Mouse (Mus musculus) neural tube, embryonic 15.5 days (tissue): ENCODE measurements around the gene Slc25a44. TPM values are rescaled to one million over a fixed set of nuclear protein-coding genes. Genes with fewer than 3 reads are reported as not detected.

Source experiments
- ATAC-seq: fragments of 200-750 bp; cut with Nextera tagmentation; 2 replicates; pipeline ENCODE4 v1.8.0; 2017; ENCODE audit warnings: mild to moderate bottlenecking, moderate TSS enrichment, moderate library complexity; ENCODE audit not compliant: low FRiP score
- H3K27ac ChIP-seq: fragments of 300-500 bp; sonication (generic); replicated peaks from 2 replicates; pipeline ENCODE4 v1.5.1; 2015; ENCODE audit warnings: mild to moderate bottlenecking, inconsistent platforms
- H3K27me3 ChIP-seq: fragments of 300-500 bp; sonication (generic); replicated peaks from 2 replicates; pipeline ENCODE4 v1.6.1; 2015; ENCODE audit warnings: inconsistent platforms
- H3K36me3 ChIP-seq: fragments of 300-500 bp; sonication (generic); 2 replicates; pipeline ENCODE4 v1.6.1; 2015; ENCODE audit warnings: inconsistent platforms
- H3K4me1 ChIP-seq: fragments of 300-500 bp; sonication (generic); 2 replicates; pipeline ENCODE4 v1.6.1; 2015; ENCODE audit warnings: inconsistent platforms
- H3K4me2 ChIP-seq: fragments of 300-500 bp; sonication (generic); 2 replicates; pipeline ENCODE4 v1.6.1; 2015; ENCODE audit warnings: inconsistent platforms, mild to moderate bottlenecking, moderate library complexity
- H3K4me3 ChIP-seq: fragments of 300-500 bp; sonication (generic); replicated peaks from 2 replicates; pipeline ENCODE4 v1.5.1; 2015; ENCODE audit warnings: mild to moderate bottlenecking, inconsistent platforms
- H3K9ac ChIP-seq: fragments of 300-500 bp; sonication (generic); replicated peaks from 2 replicates; pipeline ENCODE4 v1.6.1; 2015; ENCODE audit warnings: mild to moderate bottlenecking, inconsistent platforms
- H3K9me3 ChIP-seq: fragments of 300-500 bp; sonication (generic); replicated peaks from 2 replicates; pipeline ENCODE4 v1.6.1; 2016; ENCODE audit warnings: inconsistent platforms
- WGBS: fragments of 180-500 bp; shearing (Covaris S2); methylation state at CpG from one replicate; pipeline ENCODE4 v1.1.7; 2015; ENCODE audit warnings: mixed read lengths; 5-methylcytosine and 5-hydroxymethylcytosine counted together
- polyA plus RNA-seq: library from polyadenylated mRNA; unstranded; fragments of >200 nt; fragmentation: Nextera tagmentation; extraction: Ambion mirVana; gene quantifications from 2 replicates; pipeline ENCODE4 v1.2.1, GENCODE M21; 2015

The Slc25a44 gene
- polyA plus RNA-seq, 1 experiment from 2014 or later, result 36.4 TPM

DNA sequence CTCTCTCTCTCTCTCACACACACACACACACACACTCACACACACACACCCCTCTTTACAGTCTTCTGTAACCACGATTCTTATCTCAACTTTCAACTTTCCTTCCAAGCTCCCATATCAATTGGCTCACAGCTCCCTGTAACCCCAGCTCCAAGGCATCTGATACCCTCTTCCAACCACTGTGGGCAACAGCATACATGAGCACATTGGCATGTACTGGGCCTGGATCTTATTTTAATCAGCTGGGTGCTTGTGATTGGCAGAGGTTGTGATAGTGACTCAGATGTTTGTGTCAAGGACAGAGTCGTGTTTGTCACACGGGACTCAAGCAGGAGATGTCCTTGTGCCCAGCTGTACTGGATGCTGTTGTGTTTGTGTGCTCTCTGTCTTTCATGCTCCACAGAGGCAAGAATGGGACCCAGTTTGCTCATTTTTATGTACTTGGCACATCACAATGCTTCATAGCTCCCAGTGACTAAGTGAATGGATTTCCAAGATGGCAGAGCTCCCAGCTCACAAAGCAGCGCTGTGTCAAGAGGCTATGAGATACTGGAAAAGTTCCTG lies 2.5 kb upstream of the Slc25a44 start:
- H3K4me2 ChIP-seq, result no peak overlapping the region
- ATAC-seq, result no peak
- WGBS, result 93% methylated on average over 4 of the region's 4 CpGs
- no peaks in the 10 kb centered on the region for H3K9me3 ChIP-seq
- no peaks in the 10 kb centered on the region for H3K27me3 ChIP-seq
- H3K4me3 ChIP-seq, result no peak overlapping the region
- peaks cover 26% of the 10 kb centered on the region for H3K4me1 ChIP-seq
- H3K27ac ChIP-seq, result no peak overlapping the region
- no peak overlapping the region for H3K9ac ChIP-seq
- no peaks in the 10 kb centered on the region for H3K36me3 ChIP-seq

DNA sequence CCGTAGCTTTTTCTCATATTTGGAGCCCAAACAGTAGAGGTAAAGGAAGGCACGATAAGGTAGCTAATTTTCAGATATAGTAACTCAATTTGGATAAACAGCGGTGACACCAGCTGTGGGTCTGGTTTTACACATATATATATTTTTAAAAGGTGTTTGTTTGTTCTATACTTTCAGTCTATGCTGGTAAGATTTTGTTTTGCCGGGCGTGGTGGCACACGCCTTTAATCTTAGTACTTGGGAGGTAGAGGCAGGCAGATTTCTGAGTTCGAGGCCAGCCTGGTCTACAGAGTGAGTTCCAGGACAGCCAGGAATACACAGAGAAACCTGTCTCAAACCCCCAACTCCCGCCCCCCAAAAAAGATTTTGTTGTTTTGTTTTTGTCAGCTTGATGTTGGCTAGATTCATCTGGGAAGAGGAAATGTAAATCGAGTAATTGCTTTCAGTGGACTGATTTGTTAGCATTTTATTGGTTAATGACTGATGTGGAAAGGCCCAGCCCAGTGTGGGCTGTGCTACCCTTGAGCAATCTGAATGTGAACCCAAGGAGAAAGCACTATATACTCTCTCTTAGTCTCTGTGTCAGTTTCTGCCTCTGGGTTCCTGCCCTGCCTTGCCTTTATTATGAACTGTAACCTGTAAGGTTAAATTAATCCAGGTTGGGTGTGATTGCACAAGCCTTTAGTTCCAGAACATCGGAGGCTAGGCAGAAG lies 925 bp upstream of the Slc25a44 start:
- Histone ChIP-seq H3K27ac (no peak overlapping the region), H3K4me2 (peak overlapping the region; percentile 82; the same call in 1 of the 2 replicates), H3K36me3 (peaks cover 6% of the 10 kb centered on the region; the same call in 1 of the 2 replicates), H3K4me3 (no peak overlapping the region), H3K4me1 (peaks cover 38% of the 10 kb centered on the region), H3K9ac (no peak overlapping the region), H3K9me3 (no peaks in the 10 kb centered on the region), H3K27me3 (no peaks in the 10 kb centered on the region)
- ATAC-seq, result no peak
- 82% methylated on average over 10 of the region's 10 CpGs for WGBS

DNA sequence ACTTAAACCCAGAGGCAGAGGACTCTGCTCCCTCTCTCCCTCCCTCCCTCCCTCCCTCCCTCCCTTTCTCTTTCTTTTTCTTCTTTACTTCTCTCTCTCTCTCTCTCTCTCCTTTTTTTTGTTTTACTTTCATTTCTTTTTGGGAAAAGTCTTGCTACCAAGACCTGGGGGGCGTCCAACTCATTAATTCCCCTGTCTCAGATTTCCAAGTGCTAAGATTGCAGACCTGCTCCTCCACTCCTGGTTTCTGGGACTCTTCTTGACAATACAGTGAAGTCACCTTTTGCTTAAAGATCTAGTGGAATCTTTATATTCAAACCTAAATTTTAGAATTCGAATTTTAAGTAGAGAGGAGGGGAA lies 371 bp upstream of the Slc25a44 start:
- H3K36me3 ChIP-seq, result peaks cover 12% of the 10 kb centered on the region
- peak overlapping the region; percentile 82 for H3K4me2 ChIP-seq
- H3K9ac ChIP-seq, result no peak overlapping the region; the same call in 1 of the 2 replicates
- no peak overlapping the region for H3K27ac ChIP-seq
- WGBS, result 7% methylated on average over 2 of the region's 2 CpGs
- H3K4me1 ChIP-seq, result peaks cover 42% of the 10 kb centered on the region
- H3K4me3 ChIP-seq, result peak overlapping the region; percentile 86
- H3K9me3 ChIP-seq, result no peaks in the 10 kb centered on the region
- ATAC-seq, result no peak
- H3K27me3 ChIP-seq, result no peaks in the 10 kb centered on the region

DNA sequence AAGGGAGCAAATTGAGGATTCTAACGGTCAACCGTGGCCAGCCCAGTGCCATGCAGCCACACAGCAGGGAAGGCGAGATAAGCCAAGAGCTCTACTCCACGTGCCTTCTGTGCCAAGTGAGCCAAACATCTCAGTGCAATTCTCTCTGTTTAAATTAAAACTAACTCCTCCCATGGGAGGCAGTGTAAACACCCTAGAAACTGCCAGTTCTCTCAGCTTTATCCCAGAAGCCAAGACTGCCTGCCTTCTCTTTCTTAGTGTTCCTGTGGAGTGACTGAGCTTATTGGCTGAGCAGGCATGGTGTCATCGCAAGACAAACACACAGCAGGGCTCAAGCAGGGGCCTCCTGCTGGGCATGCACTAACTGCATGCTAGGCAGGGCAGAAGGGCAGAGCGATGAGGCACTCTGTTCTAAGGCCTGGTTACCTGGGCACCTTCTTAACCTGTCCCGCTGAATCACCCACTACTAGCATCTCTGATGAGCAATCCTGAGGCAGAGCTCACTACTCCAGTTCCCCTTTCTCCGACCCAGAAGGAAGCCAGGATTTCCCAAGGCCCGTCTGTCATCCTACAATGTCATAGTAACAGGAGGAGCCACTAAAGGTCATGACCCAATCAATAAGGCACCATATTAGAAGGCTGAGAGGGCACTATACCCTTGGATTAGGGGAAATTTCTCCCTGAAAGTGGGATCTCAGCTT lies 2.8 kb downstream of the Slc25a44 start:
- Histone ChIP-seq H3K4me2 (peak overlapping the region; percentile 41), H3K9ac (0 out of 2 replicates have a peak overlapping the region, but pooled peaks have one; percentile 10), H3K27me3 (no peaks in the 10 kb centered on the region), H3K36me3 (peaks cover 39% of the 10 kb centered on the region), H3K9me3 (no peaks in the 10 kb centered on the region), H3K27ac (peak overlapping the region; percentile 69), H3K4me3 (peak overlapping the region; percentile 9; the same call in 1 of the 2 replicates), H3K4me1 (peaks cover 63% of the 10 kb centered on the region)
- no peak for ATAC-seq
- WGBS, result 28% methylated on average over 9 of the region's 9 CpGs

DNA sequence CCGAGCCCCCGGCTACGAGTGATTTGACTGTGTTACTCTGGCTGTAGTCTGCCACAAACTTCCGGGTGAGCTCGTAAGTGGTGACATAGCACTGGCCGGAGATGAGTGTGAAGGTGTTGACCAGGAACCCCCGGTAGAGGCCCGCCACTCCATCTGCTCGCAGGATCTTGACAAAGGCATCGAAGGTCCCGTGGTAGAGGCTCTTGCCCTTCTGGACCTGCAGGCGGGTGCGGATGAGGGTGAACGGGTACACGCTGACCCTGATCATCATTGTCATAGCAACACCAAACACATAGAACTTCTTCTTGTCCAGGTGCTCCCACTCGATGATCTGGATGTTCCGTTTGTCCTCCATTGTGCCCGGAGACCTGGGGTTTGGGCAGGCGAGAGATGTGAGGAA lies 4.2 kb downstream of the Slc25a44 start:
- H3K4me3 ChIP-seq, result no peak overlapping the region
- H3K9me3 ChIP-seq, result no peaks in the 10 kb centered on the region
- no peak for ATAC-seq
- no peaks in the 10 kb centered on the region for H3K27me3 ChIP-seq
- no peak overlapping the region for H3K27ac ChIP-seq
- H3K4me1 ChIP-seq, result peaks cover 63% of the 10 kb centered on the region
- peaks cover 51% of the 10 kb centered on the region for H3K36me3 ChIP-seq
- no peak overlapping the region for H3K4me2 ChIP-seq
- 95% methylated on average over 19 of the region's 19 CpGs for WGBS
- H3K9ac ChIP-seq, result no peak overlapping the region

DNA sequence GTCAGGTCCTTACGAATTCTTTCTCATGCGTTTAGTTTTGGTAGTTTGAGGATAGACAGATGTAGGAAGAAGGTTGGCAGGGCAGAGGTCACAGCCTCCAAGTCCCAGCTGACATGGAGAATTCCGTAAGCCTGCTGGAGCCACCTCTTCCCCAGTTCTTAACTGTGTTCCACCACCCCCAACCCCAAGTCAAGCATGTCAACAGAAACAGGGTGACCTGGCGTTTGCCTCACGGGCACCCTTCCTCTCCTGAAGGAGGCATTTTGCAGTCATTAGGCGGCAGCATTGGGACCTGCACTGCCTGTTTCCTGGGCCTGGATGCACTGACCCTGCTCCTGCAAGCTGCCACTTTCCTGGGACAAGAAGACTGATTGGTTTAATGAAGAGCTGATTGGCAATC lies 6.9 kb downstream of the Slc25a44 start:
- Histone ChIP-seq H3K4me2 (no peak overlapping the region), H3K9ac (no peak overlapping the region), H3K4me1 (peaks cover 44% of the 10 kb centered on the region), H3K36me3 (peaks cover 70% of the 10 kb centered on the region), H3K9me3 (no peaks in the 10 kb centered on the region), H3K27me3 (no peaks in the 10 kb centered on the region), H3K27ac (no peak overlapping the region), H3K4me3 (no peak overlapping the region)
- WGBS, result 85% methylated on average over 6 of the region's 6 CpGs
- ATAC-seq, result no peak

DNA sequence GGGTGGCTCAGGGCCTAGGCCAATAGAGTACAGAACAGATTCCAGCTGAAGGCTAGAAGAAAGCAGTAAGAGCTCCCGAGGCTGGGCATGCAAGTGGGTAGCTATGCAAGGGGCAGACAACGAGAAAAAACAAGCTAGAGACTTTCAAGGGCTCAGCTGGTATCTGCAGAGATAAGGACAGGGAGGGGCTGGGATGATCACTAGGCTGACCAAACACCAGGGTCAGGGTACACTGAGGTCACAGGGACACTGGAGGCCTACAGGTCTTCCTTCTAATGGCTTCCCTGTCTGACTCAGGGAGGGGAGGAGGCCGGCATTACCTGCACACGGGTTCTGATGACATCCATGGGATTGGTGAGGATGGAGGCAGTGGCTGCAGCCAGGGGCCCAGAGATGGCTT lies 9.3 kb downstream of the Slc25a44 start:
- Histone ChIP-seq H3K4me2 (no peak overlapping the region), H3K36me3 (peaks cover 80% of the 10 kb centered on the region), H3K27ac (no peak overlapping the region), H3K9ac (no peak overlapping the region), H3K27me3 (no peaks in the 10 kb centered on the region), H3K4me3 (no peak overlapping the region), H3K9me3 (no peaks in the 10 kb centered on the region), H3K4me1 (peaks cover 29% of the 10 kb centered on the region)
- ATAC-seq, result no peak
- 89% methylated on average over 4 of the region's 4 CpGs for WGBS

DNA sequence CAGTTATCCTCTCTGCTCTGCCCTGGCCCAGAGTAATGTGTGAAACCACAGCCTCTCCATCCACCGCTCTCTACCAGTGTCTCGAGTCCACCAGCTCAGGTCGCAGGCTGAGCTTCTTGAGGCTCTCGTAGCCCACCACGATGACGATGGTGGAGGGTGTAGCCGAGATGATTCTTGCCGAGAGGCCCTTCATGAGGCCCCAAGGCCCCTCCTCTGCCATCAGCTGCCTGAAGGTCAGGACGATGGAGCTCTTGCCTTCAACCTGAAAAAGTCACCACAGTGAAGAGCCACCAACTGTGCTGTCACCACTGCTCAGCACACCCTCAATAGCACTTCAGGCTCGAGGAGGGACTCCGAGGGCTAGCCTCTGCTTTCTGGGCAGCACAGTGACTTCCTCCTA lies 12.3 kb downstream of the Slc25a44 start:
- ATAC-seq, result no peak
- Histone ChIP-seq H3K27ac (no peak overlapping the region), H3K36me3 (peaks cover 51% of the 10 kb centered on the region), H3K4me2 (no peak overlapping the region), H3K4me1 (peaks cover 21% of the 10 kb centered on the region), H3K4me3 (no peak overlapping the region), H3K9me3 (no peaks in the 10 kb centered on the region), H3K9ac (no peak overlapping the region), H3K27me3 (no peaks in the 10 kb centered on the region)
- 90% methylated on average over 11 of the region's 11 CpGs for WGBS

DNA sequence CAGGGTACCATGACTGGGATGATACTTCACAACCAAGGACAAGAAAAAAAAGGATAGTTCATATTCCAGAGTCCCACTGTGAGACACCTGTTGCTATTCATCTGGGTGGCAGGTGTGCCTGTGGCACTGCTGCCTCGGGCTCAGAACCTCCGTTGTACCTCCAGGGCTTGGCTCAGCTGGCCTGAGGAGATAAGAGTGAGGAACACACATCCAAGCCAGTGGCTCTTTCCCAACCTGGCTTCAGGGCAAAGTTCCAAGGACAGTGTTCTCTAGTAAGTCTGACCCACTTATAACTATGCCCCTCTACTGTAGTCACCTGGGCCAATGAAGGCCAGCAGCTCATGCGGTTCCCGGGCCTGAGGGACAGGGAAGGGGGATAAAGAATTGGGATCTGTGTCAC lies 13.3 kb downstream of the Slc25a44 start:
- no peak overlapping the region for H3K4me3 ChIP-seq
- H3K4me1 ChIP-seq, result peaks cover 27% of the 10 kb centered on the region
- no peak overlapping the region for H3K27ac ChIP-seq
- H3K9me3 ChIP-seq, result no peaks in the 10 kb centered on the region
- no peaks in the 10 kb centered on the region for H3K27me3 ChIP-seq
- WGBS, result 87% methylated on average over 4 of the region's 4 CpGs
- no peak for ATAC-seq
- no peak overlapping the region for H3K4me2 ChIP-seq
- H3K9ac ChIP-seq, result no peak overlapping the region
- peaks cover 46% of the 10 kb centered on the region for H3K36me3 ChIP-seq

DNA sequence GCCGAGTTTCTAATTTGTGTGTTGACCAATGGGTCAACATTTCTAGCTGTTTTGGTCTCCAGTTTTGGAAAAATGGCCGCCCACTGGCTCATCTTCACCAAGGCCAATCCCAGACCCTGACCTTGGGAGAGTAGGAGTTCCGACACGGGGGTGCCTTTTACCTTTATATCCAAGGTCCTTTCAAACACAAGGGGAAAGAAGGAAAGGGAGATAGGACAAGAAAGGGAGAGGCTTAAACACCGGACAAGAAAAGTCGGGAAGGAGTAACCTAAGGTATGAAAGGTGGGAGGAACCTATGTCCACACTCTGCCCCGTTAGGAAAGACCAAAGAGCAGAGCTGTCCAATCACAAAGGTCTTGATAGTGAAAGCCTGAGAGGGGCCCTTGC lies 14.3 kb downstream of the Slc25a44 start:
- WGBS, result 24% methylated on average over 7 of the region's 7 CpGs
- ATAC-seq, result no peak
- Histone ChIP-seq H3K4me2 (peak overlapping the region; percentile 84), H3K4me3 (peak overlapping the region; percentile 59), H3K36me3 (peaks cover 36% of the 10 kb centered on the region), H3K27ac (peak overlapping the region; percentile 87), H3K9ac (peak overlapping the region; percentile 74; the same call in 1 of the 2 replicates), H3K4me1 (peaks cover 27% of the 10 kb centered on the region), H3K9me3 (no peaks in the 10 kb centered on the region), H3K27me3 (no peaks in the 10 kb centered on the region)

DNA sequence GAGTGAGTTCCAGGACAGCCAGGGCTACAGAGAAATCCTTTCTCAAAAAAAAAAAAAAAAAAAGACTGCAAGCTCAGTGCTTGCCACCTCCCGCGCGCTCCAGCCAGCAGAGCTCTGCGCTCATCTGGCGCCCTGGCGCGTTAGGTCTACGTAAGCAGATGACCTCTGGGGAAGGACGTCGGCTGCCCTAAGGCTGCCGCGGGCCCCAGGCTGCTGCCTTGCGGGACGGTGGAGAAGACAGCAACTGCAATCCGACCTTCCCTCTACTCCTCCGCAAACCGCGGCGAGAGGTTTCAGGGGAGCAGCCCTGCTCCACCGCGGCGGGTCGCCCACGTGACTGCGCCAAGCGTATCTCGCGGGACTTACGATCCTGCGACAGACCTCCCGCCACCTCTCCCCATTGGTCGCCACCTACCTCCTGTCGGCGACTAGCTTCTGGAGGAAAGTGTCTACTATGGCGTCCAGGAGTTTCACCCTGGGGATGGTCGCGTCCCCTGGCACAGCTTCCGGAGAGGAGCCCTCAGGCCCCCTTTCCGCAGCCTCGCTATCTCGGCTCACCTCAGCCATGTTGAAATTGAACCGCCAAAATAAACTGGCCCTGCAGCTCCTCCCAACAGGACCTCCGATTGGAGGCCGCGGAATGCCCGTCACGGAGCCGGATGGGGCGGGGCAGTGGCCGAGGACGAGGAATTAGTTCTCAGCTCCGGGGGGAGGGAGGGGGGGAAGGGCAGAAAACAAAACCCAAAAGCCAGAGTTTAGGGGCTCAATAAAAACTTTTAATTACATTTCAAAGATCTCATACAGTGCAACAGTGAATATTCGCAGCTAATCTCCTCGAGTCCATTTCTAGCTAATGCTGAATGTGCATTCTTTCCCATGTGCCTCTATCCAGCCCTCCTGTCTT lies 14.9 kb downstream of the Slc25a44 start, which contains the start of gene Pmf1:
Pmf1 (minus strand) TSS at position 591 of the 904 bp plus-strand sequence.
- Histone ChIP-seq H3K27ac (peak within 1 kb of the TSS; percentile 87), H3K27me3 (no peaks in the 10 kb centered on the region), H3K4me3 (peak within 1 kb of the TSS; percentile 59), H3K9me3 (no peaks in the 10 kb centered on the region), H3K36me3 (peaks cover 30% of the 10 kb centered on the region), H3K4me1 (peaks cover 27% of the 10 kb centered on the region), H3K9ac (peak within 1 kb of the TSS; percentile 74), H3K4me2 (peak within 1 kb of the TSS; percentile 84)
- under 1% methylated on average over 54 of the region's 54 CpGs for WGBS
- peak; percentile 90 for ATAC-seq
